Mouse (Mus musculus): Measurements from ENCODE around the gene Gm11939. TPM values are rescaled to one million over a fixed set of nuclear protein-coding genes. Genes with fewer than 3 reads are reported as not detected.

The Gm11939 gene
- polyA plus RNA-seq, 1 experiment, result not detected

DNA sequence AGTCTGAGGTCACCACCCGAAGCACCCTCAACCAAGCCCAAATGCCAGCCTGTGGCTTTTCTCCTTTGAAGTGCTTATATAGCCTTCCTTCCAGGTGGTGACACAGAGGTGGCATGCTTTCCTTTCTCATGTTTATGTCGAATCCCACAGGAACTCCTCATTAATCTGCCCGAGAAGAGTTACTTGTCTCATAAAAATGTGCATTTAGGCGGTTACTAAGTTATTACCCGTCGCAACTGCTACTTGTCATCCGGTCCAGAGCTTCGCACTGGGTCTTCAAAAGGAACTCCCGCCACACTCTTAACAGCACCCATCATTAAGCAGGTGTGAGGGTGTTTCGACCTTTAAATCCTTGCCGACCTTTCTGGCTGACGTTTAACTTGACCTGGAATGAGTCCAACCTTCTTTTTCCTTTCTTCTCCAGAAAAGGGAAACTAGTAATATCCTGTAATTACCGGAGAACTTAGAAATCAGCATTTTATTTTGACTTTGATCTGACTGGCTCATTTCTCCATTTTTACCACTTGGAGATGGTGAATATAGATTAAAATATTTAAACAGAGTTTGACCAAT is 37.9 kb downstream of the Gm11939 start, which contains the start of gene Krt39:
TSS of gene Krt39 (minus strand) at position 51 of the 573 bp plus-strand sequence.
- TF ChIP-seq POLR2A (IDR thresholded peaks at IDR 0.05; ENCODE audit: insufficient read depth, low read depth, low read length), result no peak
- no peak for TF ChIP-seq CTCF (IDR thresholded peaks at IDR 0.05; ENCODE audit: insufficient read depth, low read depth, low read length)
- no peak within 1 kb of the TSS for H3K4me3 ChIP-seq (ENCODE audit: insufficient read depth, low read depth, low read length)
- H3K27ac ChIP-seq (ENCODE audit: insufficient read depth, low read depth, low read length), result no peak within 1 kb of the TSS
- no peaks in the 10 kb centered on the region for H3K4me1 ChIP-seq (ENCODE audit: control insufficient read depth, insufficient read depth, low read length)
- WGBS, result 56% methylated on average over 13 of the region's 13 CpGs

- TF ChIP-seq POLR2A (IDR thresholded peaks at IDR 0.05; ENCODE audit: insufficient read depth, low read depth, low read length) (no peak), CTCF (IDR thresholded peaks at IDR 0.05; ENCODE audit: insufficient read depth, low read depth, low read length) (no peak)
- H3K4me1 ChIP-seq (ENCODE audit: control insufficient read depth, insufficient read depth, low read length), result no peaks in the 10 kb centered on the region
- no peak overlapping the region for H3K4me3 ChIP-seq (ENCODE audit: insufficient read depth, low read depth, low read length)
- H3K27ac ChIP-seq (ENCODE audit: insufficient read depth, low read depth, low read length), result no peak overlapping the region
- WGBS, result 89% methylated on average over 8 of the region's 8 CpGs
Measured at GRCm38 (mm10) chr11:99514098-99514497, 45.2 kb downstream of the Gm11939 start.

Other genes with a start within 250 kb of the Gm11939 start
- gene Krt25, start 236.5 kb downstream of the Gm11939 start, polyA plus RNA-seq (2012; ENCODE audit: insufficient read depth, insufficient read length, low replicate concordance, missing spikeins), result not detected in 2 replicates
- gene Krt26, start 221.5 kb downstream of the Gm11939 start, polyA plus RNA-seq (2012; ENCODE audit: insufficient read depth, insufficient read length, low replicate concordance, missing spikeins), result not detected in 2 replicates
- not detected in 2 replicates for gene Krt27, start 208.4 kb downstream of the Gm11939 start, polyA plus RNA-seq (2012; ENCODE audit: insufficient read depth, insufficient read length, low replicate concordance, missing spikeins)
- gene Krt28, start 184.6 kb downstream of the Gm11939 start, polyA plus RNA-seq (2012; ENCODE audit: insufficient read depth, insufficient read length, low replicate concordance, missing spikeins), result not detected in 2 replicates
- not detected in 2 replicates for gene Krt10, start 170.1 kb downstream of the Gm11939 start, polyA plus RNA-seq (2012; ENCODE audit: insufficient read depth, insufficient read length, low replicate concordance, missing spikeins)
- gene Krt12, start 137.2 kb downstream of the Gm11939 start, polyA plus RNA-seq (2012; ENCODE audit: insufficient read depth, insufficient read length, low replicate concordance, missing spikeins), result not detected in 2 replicates
- not detected in 2 replicates for gene Krt20, start 121.3 kb downstream of the Gm11939 start, polyA plus RNA-seq (2012; ENCODE audit: insufficient read depth, insufficient read length, low replicate concordance, missing spikeins)
- gene Krt23, start 66.3 kb downstream of the Gm11939 start, polyA plus RNA-seq (2012; ENCODE audit: insufficient read depth, insufficient read length, low replicate concordance, missing spikeins), result not detected in 2 replicates
- gene Krt39, start 38.1 kb downstream of the Gm11939 start, polyA plus RNA-seq (2012; ENCODE audit: insufficient read depth, insufficient read length, low replicate concordance, missing spikeins), result not detected in 2 replicates
- not detected in 2 replicates for gene Krt40, start 16.3 kb downstream of the Gm11939 start, polyA plus RNA-seq (2012; ENCODE audit: insufficient read depth, insufficient read length, low replicate concordance, missing spikeins)
- not detected in 2 replicates for gene Krtap3-3, start 8.6 kb downstream of the Gm11939 start, polyA plus RNA-seq (2012; ENCODE audit: insufficient read depth, insufficient read length, low replicate concordance, missing spikeins)
- gene Krtap3-2, start 2.6 kb downstream of the Gm11939 start, polyA plus RNA-seq (2012; ENCODE audit: insufficient read depth, insufficient read length, low replicate concordance, missing spikeins), result not detected in 2 replicates
- gene Krtap3-1, start 7.2 kb upstream of the Gm11939 start, polyA plus RNA-seq (2012; ENCODE audit: insufficient read depth, insufficient read length, low replicate concordance, missing spikeins), result not detected in 2 replicates
- gene Krtap1-5, start 21.6 kb upstream of the Gm11939 start, polyA plus RNA-seq (2012; ENCODE audit: insufficient read depth, insufficient read length, low replicate concordance, missing spikeins), result not detected in 2 replicates
- gene Krtap1-4, start 24.2 kb upstream of the Gm11939 start, polyA plus RNA-seq (2012; ENCODE audit: insufficient read depth, insufficient read length, low replicate concordance, missing spikeins), result not detected in 2 replicates
- not detected in 2 replicates for gene Krtap1-3, start 31.9 kb upstream of the Gm11939 start, polyA plus RNA-seq (2012; ENCODE audit: insufficient read depth, insufficient read length, low replicate concordance, missing spikeins)
- not detected in 2 replicates for gene Krtap9-3, start 38.6 kb upstream of the Gm11939 start, polyA plus RNA-seq (2012; ENCODE audit: insufficient read depth, insufficient read length, low replicate concordance, missing spikeins)
- not detected in 2 replicates for gene Gm11938, start 43.8 kb upstream of the Gm11939 start, polyA plus RNA-seq (2012; ENCODE audit: insufficient read depth, insufficient read length, low replicate concordance, missing spikeins)
- not detected in 2 replicates for gene Gm11937, start 50.7 kb upstream of the Gm11939 start, polyA plus RNA-seq (2012; ENCODE audit: insufficient read depth, insufficient read length, low replicate concordance, missing spikeins)
- gene Krtap2-4, start 55.4 kb upstream of the Gm11939 start, polyA plus RNA-seq (2012; ENCODE audit: insufficient read depth, insufficient read length, low replicate concordance, missing spikeins), result not detected in 2 replicates
- not detected in 2 replicates for gene Gm11562, start 61.0 kb upstream of the Gm11939 start, polyA plus RNA-seq (2012; ENCODE audit: insufficient read depth, insufficient read length, low replicate concordance, missing spikeins)
- gene Krtap4-1, start 68.8 kb upstream of the Gm11939 start, polyA plus RNA-seq (2012; ENCODE audit: insufficient read depth, insufficient read length, low replicate concordance, missing spikeins), result not detected in 2 replicates
- gene Krtap4-2, start 75.6 kb upstream of the Gm11939 start, polyA plus RNA-seq (2012; ENCODE audit: insufficient read depth, insufficient read length, low replicate concordance, missing spikeins), result not detected in 2 replicates
- gene Krtap4-7, start 84.6 kb upstream of the Gm11939 start, polyA plus RNA-seq (2012; ENCODE audit: insufficient read depth, insufficient read length, low replicate concordance, missing spikeins), result not detected in 2 replicates
- gene Gm11555, start 90.8 kb upstream of the Gm11939 start, polyA plus RNA-seq (2012; ENCODE audit: insufficient read depth, insufficient read length, low replicate concordance, missing spikeins), result not detected in 2 replicates
- gene Gm11563, start 99.5 kb upstream of the Gm11939 start, polyA plus RNA-seq (2012; ENCODE audit: insufficient read depth, insufficient read length, low replicate concordance, missing spikeins), result not detected in 2 replicates
- not detected in 2 replicates for gene Krtap4-6, start 106.5 kb upstream of the Gm11939 start, polyA plus RNA-seq (2012; ENCODE audit: insufficient read depth, insufficient read length, low replicate concordance, missing spikeins)
- not detected in 2 replicates for gene Gm14190, start 131.3 kb upstream of the Gm11939 start, polyA plus RNA-seq (2012; ENCODE audit: insufficient read depth, insufficient read length, low replicate concordance, missing spikeins)
- gene Gm14180, start 174.8 kb upstream of the Gm11939 start, polyA plus RNA-seq (2012; ENCODE audit: insufficient read depth, insufficient read length, low replicate concordance, missing spikeins), result not detected in 2 replicates
- not detected in 2 replicates for gene Gm11595, start 213.4 kb upstream of the Gm11939 start, polyA plus RNA-seq (2012; ENCODE audit: insufficient read depth, insufficient read length, low replicate concordance, missing spikeins)
- gene Krtap4-8, start 221.2 kb upstream of the Gm11939 start, polyA plus RNA-seq (2012; ENCODE audit: insufficient read depth, insufficient read length, low replicate concordance, missing spikeins), result not detected in 2 replicates
- gene Krtap4-9, start 225.7 kb upstream of the Gm11939 start, polyA plus RNA-seq (2012; ENCODE audit: insufficient read depth, insufficient read length, low replicate concordance, missing spikeins), result not detected in 2 replicates
- gene Gm11596, start 234.0 kb upstream of the Gm11939 start, polyA plus RNA-seq (2012; ENCODE audit: insufficient read depth, insufficient read length, low replicate concordance, missing spikeins), result not detected in 2 replicates
- gene Gm11569, start 239.5 kb upstream of the Gm11939 start, polyA plus RNA-seq (2012; ENCODE audit: insufficient read depth, insufficient read length, low replicate concordance, missing spikeins), result not detected in 2 replicates
- not detected in 2 replicates for gene Gm11554, start 245.0 kb upstream of the Gm11939 start, polyA plus RNA-seq (2012; ENCODE audit: insufficient read depth, insufficient read length, low replicate concordance, missing spikeins)